Mouse (Mus musculus) G1E (cell line): ENCODE measurements at regions not wholly inside any gene's neighbourhood (a gene's known extent, or its start where the extent isn't known, plus 50 kb on each side); places are given as distances from the start of the nearest gene placed in this dataset.

Experiments used
- ATAC-seq: 2 replicates; pipeline ENCODE4 v1.8.0; 2016; ENCODE audit warnings: mild to moderate bottlenecking; ENCODE audit not compliant: insufficient number of reproducible peaks, poor library complexity, low FRiP score, severe bottlenecking; ENCODE audit errors: extremely low read depth
- DNase-seq: peaks from one replicate; pipeline ENCODE4 v3.0.0; 2012; ENCODE audit warnings: low spot score
- H3K27me3 ChIP-seq: 2 replicates; pipeline ENCODE4 v1.6.1; 2012; ENCODE audit warnings: mild to moderate bottlenecking, low read length, inconsistent platforms; ENCODE audit not compliant: insufficient read depth
- H3K36me3 ChIP-seq: replicated peaks from 2 replicates; pipeline ENCODE3; 2012; ENCODE audit warnings: mild to moderate bottlenecking, inconsistent platforms
- H3K4me1 ChIP-seq: 2 replicates; pipeline ENCODE4 v1.6.1; 2012; ENCODE audit warnings: low read depth, low read length, inconsistent platforms, mixed read lengths; ENCODE audit not compliant: insufficient read depth
- H3K4me3 ChIP-seq: 2 replicates; pipeline ENCODE4 v1.5.1; 2012; ENCODE audit warnings: low read depth, mild to moderate bottlenecking, inconsistent platforms, low read length, moderate library complexity, mixed read lengths
- H3K9me3 ChIP-seq: replicated peaks from 2 replicates; pipeline ENCODE4 v1.6.1; 2012; ENCODE audit warnings: inconsistent platforms
- CTCF ChIP-seq: IDR thresholded peaks from 2 replicates; pipeline ENCODE4 v1.5.1; 2012; ENCODE audit warnings: low read depth, low read length, inconsistent platforms, mixed read lengths
- GATA1 ChIP-seq: IDR thresholded peaks from 2 replicates; pipeline ENCODE4 v1.6.1; 2012; ENCODE audit warnings: borderline replicate concordance, low read length, inconsistent platforms, mixed read lengths
- GATA2 ChIP-seq: IDR thresholded peaks from 2 replicates; pipeline ENCODE4 v1.6.1; 2012; ENCODE audit warnings: low read depth, low read length, inconsistent platforms, borderline replicate concordance
- POLR2AphosphoS5 ChIP-seq: IDR thresholded peaks from 2 replicates; pipeline ENCODE4 v1.6.1; 2012; ENCODE audit warnings: low read depth, low read length, inconsistent platforms; ENCODE audit not compliant: insufficient replicate concordance
- TAL1 ChIP-seq: conservative IDR thresholded peaks from 2 replicates; pipeline ENCODE4 v1.6.1; 2012; ENCODE audit warnings: low read depth, low read length, inconsistent platforms, mixed read lengths

DNA sequence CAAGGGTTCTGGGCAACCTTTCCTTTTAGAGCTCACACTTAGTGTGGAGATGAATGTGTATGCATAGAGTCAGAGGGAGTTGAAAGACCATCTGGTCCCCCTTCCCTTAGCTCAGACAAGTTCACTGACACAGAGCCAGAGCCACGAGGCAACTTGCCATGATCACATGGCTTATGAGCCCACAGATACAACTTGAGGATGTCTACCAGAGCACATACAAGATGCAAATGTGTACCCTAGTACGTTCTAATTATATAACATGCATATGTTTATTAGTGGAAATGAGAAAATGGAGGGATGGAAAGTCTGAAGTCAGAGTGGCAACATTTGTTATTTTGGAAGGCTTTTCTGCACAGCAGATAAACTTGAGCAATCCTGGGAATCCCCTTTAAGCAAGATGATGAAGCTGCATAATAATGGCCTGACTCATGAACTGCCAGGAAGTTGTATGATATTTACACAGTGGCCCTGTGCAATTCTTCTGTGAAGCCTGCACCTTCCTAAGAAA, 170.0 kb downstream of the Cd47 start:
- H3K9me3 ChIP-seq = no peaks in the 10 kb centered on the region
- ATAC-seq = no peak
- no peak for DNase-seq
- H3K27me3 ChIP-seq = peaks cover 9% of the 10 kb centered on the region; the same call in 1 of the 2 replicates
- TF ChIP-seq POLR2AphosphoS5 (no peak), TAL1 (no peak), GATA2 (no peak), GATA1 (no peak), CTCF (no peak)
- no peak overlapping the region for H3K4me3 ChIP-seq
- H3K4me1 ChIP-seq = no peaks in the 10 kb centered on the region
- no peaks in the 10 kb centered on the region for H3K36me3 ChIP-seq

DNA sequence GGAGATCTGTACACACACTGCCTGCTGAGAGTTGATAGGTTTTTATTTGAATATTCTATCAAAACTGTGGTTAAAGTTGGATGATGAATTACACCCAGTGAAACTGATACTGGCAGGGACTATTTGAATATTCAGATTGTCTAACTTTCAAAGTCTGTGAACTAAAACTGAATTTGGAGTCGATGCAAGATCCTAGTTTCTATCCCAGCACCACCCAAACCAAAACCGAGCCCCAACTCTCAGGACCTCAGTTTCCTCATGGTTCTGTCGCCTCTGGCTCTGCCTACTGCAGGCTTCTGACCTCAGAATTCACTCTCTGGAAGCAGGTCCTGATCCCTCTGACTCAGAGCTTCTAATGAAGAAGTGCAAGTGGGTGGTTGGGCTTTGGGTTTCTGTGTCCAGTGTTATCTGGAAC, 170.8 kb downstream of the Cd47 start:
- Histone ChIP-seq H3K36me3 (no peaks in the 10 kb centered on the region), H3K4me1 (no peaks in the 10 kb centered on the region), H3K27me3 (peaks cover 9% of the 10 kb centered on the region; the same call in 1 of the 2 replicates), H3K9me3 (no peaks in the 10 kb centered on the region), H3K4me3 (no peak overlapping the region)
- no peak for TF ChIP-seq POLR2AphosphoS5
- no peak for TF ChIP-seq CTCF
- no peak for TF ChIP-seq TAL1
- no peak for TF ChIP-seq GATA1
- no peak for TF ChIP-seq GATA2
- DNase-seq = no peak
- no peak for ATAC-seq

DNA sequence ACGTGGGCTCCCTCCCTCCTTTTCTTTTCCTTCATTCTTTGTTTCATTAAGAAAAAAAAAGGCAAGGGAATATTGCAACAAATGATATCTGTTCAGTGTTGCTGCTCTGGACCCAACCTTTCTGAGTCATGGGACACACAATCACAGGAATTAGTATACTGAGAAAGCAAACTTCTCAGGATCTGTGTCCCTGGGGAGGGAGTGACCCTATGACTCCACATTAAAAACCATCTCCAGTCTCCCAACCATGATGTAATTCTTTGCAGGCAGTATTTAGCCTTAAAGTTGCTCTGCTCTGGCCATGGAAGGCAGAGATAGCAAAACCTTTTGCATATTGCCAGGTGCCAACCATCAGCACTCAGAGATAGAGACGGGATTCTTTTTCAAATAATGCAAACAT, 176.9 kb downstream of the Cd47 start:
- H3K27me3 ChIP-seq = peaks cover 3% of the 10 kb centered on the region; the same call in 1 of the 2 replicates
- no peaks in the 10 kb centered on the region for H3K36me3 ChIP-seq
- no peak for DNase-seq
- peak; percentile 22 for ATAC-seq
- no peak for TF ChIP-seq GATA1
- no peak for TF ChIP-seq CTCF
- TF ChIP-seq TAL1 = no peak
- TF ChIP-seq POLR2AphosphoS5 = no peak
- TF ChIP-seq GATA2 = no peak
- H3K4me1 ChIP-seq = no peaks in the 10 kb centered on the region; the same call in 1 of the 2 replicates
- no peaks in the 10 kb centered on the region for H3K9me3 ChIP-seq
- no peak overlapping the region for H3K4me3 ChIP-seq

- H3K4me1 ChIP-seq = peaks cover 5% of the 10 kb centered on the region; the same call in 1 of the 2 replicates
- TF ChIP-seq TAL1 = no peak
- no peak for TF ChIP-seq POLR2AphosphoS5
- no peak for TF ChIP-seq GATA1
- H3K4me3 ChIP-seq = no peak overlapping the region
- no peaks in the 10 kb centered on the region for H3K9me3 ChIP-seq
- no peaks in the 10 kb centered on the region for H3K36me3 ChIP-seq
- ATAC-seq (no peak), DNase-seq (no peak)
- peaks cover 4% of the 10 kb centered on the region; the same call in 1 of the 2 replicates for H3K27me3 ChIP-seq
These were observed 179.2 kb downstream of the Cd47 start for GRCm38 (mm10) chr16:49979426-49979940.

DNA sequence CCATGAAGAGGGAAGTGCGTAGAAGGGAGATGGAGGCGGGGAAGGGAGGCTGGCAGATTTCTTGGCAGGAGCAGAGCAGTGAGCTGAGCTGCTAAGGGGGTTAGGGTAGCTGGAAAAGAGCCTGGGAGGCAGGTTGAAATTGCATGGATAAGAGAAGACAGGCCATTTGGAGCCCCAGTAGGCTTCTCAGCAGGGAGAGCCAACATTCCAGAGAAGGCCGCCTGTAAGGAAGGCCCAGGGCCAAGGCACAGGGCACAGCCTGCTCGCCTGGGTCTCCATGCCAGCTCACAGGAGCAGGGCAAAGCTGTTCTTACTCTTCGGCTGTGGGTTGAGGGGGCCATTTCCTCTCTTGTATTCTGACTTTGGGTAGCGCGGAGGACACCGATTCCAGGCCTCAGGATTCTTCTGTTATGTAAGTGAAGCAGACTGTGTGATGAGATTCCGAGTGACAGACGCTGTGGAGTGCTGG, 179.9 kb downstream of the Cd47 start:
- no peaks in the 10 kb centered on the region for H3K9me3 ChIP-seq
- peaks cover 5% of the 10 kb centered on the region; the same call in 1 of the 2 replicates for H3K27me3 ChIP-seq
- ATAC-seq (no peak), DNase-seq (no peak)
- TF ChIP-seq POLR2AphosphoS5 (no peak), CTCF (no peak), GATA1 (no peak), TAL1 (no peak), GATA2 (no peak)
- peaks cover 5% of the 10 kb centered on the region; the same call in 1 of the 2 replicates for H3K4me1 ChIP-seq
- H3K36me3 ChIP-seq = no peaks in the 10 kb centered on the region
- H3K4me3 ChIP-seq = no peak overlapping the region

DNA sequence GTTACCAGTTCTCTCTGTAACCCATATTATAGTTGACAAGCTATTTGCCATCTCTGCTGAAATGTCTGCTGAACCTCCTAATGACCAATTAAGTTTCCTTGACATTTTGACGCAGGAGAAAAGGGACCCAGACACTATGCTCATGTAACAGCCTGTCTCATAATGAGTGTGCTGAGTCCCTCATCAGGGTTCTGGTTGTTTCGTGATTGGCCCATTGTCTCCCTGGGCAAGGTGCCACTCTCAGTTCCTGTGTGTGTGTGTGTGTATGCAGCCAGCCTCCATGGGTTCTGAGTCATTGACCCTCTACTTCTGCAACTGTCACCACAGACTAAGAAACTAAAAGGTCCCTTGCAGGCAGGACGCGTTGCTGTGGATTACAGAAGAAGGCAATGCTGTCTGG, 181.8 kb downstream of the Cd47 start:
- TF ChIP-seq CTCF (no peak), GATA1 (no peak), GATA2 (no peak)
- peaks cover 16% of the 10 kb centered on the region for H3K4me1 ChIP-seq
- DNase-seq = no peak

More for the DNA sequence above, 181.8 kb downstream of the Cd47 start:
- Histone ChIP-seq H3K4me3 (no peak overlapping the region), H3K9me3 (no peaks in the 10 kb centered on the region), H3K36me3 (no peaks in the 10 kb centered on the region), H3K27me3 (peaks cover 9% of the 10 kb centered on the region)
- no peak for ATAC-seq
